Mouse (Mus musculus): ENCODE data around the gene Camsap1. TPM values are rescaled to one million over a fixed set of nuclear protein-coding genes. Genes with fewer than 3 reads are reported as not detected.

Camsap1 gene
- total and polyA plus RNA-seq, 3 experiments: 24.2 to 30.2 (median 25.8) TPM

GRCm38 (mm10) chr2:26024138-26025075, 41.3 kb upstream of the Camsap1 start:
- Histone ChIP-seq H3K4me3 (ENCODE audit: control insufficient read depth in 1 of 2, insufficient read depth in 1 of 2, low read depth in 2 of 2, low read length in 2 of 2) (no peak overlapping the region), H3K27ac (ENCODE audit: control insufficient read depth, low read depth, low read length) (no peak overlapping the region), H3K9me3 (replicated peaks; ENCODE audit: insufficient read depth, low read length) (no peaks in the 10 kb centered on the region), H3K36me3 (ENCODE audit: control insufficient read depth in 1 of 2, insufficient read depth in 2 of 2, low read length in 2 of 2) (peaks cover 0 to 9% of the 10 kb centered on the region in 2 experiments; a peak in 2 of 4 replicates), H3K79me2 (ENCODE audit: control insufficient read depth, insufficient read depth, low read length, poor library complexity) (peaks cover 8% of the 10 kb centered on the region), H3K9ac (ENCODE audit: control insufficient read depth, low read depth, low read length, poor library complexity, severe bottlenecking) (no peak overlapping the region), H3K4me1 (ENCODE audit: control insufficient read depth in 1 of 2, insufficient read depth in 2 of 2, low read length in 2 of 2) (peaks cover 6 to 12% of the 10 kb centered on the region in 2 experiments; a peak in 3 of 4 replicates), H3K27me3 (ENCODE audit: control insufficient read depth in 1 of 2, insufficient read depth in 2 of 2, low read length in 2 of 2) (no peaks in the 10 kb centered on the region; a peak in 1 of 4 replicates)
- peak; percentile 70 for DNase-seq (ENCODE audit: low read depth, low spot score)
- TF ChIP-seq RAD21 (IDR thresholded peaks at IDR 0.05; ENCODE audit: low read depth, low read length) (peak; percentile 73), KAT2A (conservative IDR thresholded peaks at IDR 0.05; ENCODE audit: low read depth, low read length) (no peak), CTCF (IDR thresholded peaks at IDR 0.05 in 2 of 3, conservative IDR thresholded peaks at IDR 0.05 in 1 of 3; ENCODE audit: control insufficient read depth in 1 of 3, insufficient read depth in 1 of 3, low read depth in 2 of 3, low read length in 3 of 3, poor library complexity in 1 of 3, severe bottlenecking in 1 of 3) (peak; percentile 70 to 90 (median 72)), NRF1 (IDR thresholded peaks at IDR 0.05; ENCODE audit: insufficient read depth, low read depth, low read length, poor library complexity, severe bottlenecking) (no peak), MEF2A (IDR thresholded peaks at IDR 0.05; ENCODE audit: extremely low read depth, insufficient replicate concordance, low read depth, low read length, poor library complexity, severe bottlenecking) (no peak), ZC3H11A (IDR thresholded peaks at IDR 0.05; ENCODE audit: low read depth, low read length) (peak; percentile 40), HCFC1 (IDR thresholded peaks at IDR 0.05; ENCODE audit: low read depth, low read length) (0 out of 2 replicates have a peak, but pooled peaks have one; percentile 29), SMC3 (IDR thresholded peaks at IDR 0.05; ENCODE audit: low read depth, low read length) (peak; percentile 68), SIN3A (IDR thresholded peaks at IDR 0.05; ENCODE audit: low read length) (0 out of 2 replicates have a peak, but pooled peaks have one; percentile 31), TBP (IDR thresholded peaks at IDR 0.05; ENCODE audit: low read depth, low read length) (no peak)

GRCm38 (mm10) chr2:26022626-26023025, 39.5 kb upstream of the Camsap1 start:
- Histone ChIP-seq H3K27ac (ENCODE audit: control insufficient read depth, low read depth, low read length) (no peak overlapping the region), H3K9me3 (replicated peaks; ENCODE audit: insufficient read depth, low read length) (no peaks in the 10 kb centered on the region), H3K36me3 (ENCODE audit: control insufficient read depth in 1 of 2, insufficient read depth in 2 of 2, low read length in 2 of 2) (peaks cover 0 to 19% of the 10 kb centered on the region in 2 experiments; a peak in 2 of 4 replicates), H3K4me3 (ENCODE audit: control insufficient read depth in 1 of 2, insufficient read depth in 1 of 2, low read depth in 2 of 2, low read length in 2 of 2) (no peak overlapping the region), H3K9ac (ENCODE audit: control insufficient read depth, low read depth, low read length, poor library complexity, severe bottlenecking) (no peak overlapping the region), H3K79me2 (ENCODE audit: control insufficient read depth, insufficient read depth, low read length, poor library complexity) (peaks cover 12% of the 10 kb centered on the region), H3K4me1 (ENCODE audit: control insufficient read depth in 1 of 2, insufficient read depth in 2 of 2, low read length in 2 of 2) (peaks cover 7 to 19% of the 10 kb centered on the region in 2 experiments), H3K27me3 (ENCODE audit: control insufficient read depth in 1 of 2, insufficient read depth in 2 of 2, low read length in 2 of 2) (no peaks in the 10 kb centered on the region)
- TF ChIP-seq MXI1 (IDR thresholded peaks at IDR 0.05; ENCODE audit: low read depth, low read length) (no peak), MEF2A (IDR thresholded peaks at IDR 0.05; ENCODE audit: extremely low read depth, insufficient replicate concordance, low read depth, low read length, poor library complexity, severe bottlenecking) (no peak)
- DNase-seq (ENCODE audit: low read depth, low spot score): peak; percentile 11

- H3K4me3 ChIP-seq (ENCODE audit: control insufficient read depth in 1 of 2, insufficient read depth in 1 of 2, low read depth in 2 of 2, low read length in 2 of 2): peak overlapping the region; percentile 44 to 79
Observed at GRCm38 (mm10) chr2:26022258-26022565, 39.1 kb upstream of the Camsap1 start.

More at GRCm38 (mm10) chr2:26022258-26022565, 39.1 kb upstream of the Camsap1 start:
- H3K27ac ChIP-seq (ENCODE audit: control insufficient read depth, low read depth, low read length): peak overlapping the region; percentile 0; the same call in 1 of the 2 replicates
- peak overlapping the region; percentile 27 for H3K9ac ChIP-seq (ENCODE audit: control insufficient read depth, low read depth, low read length, poor library complexity, severe bottlenecking)
- no peaks in the 10 kb centered on the region for H3K9me3 ChIP-seq (replicated peaks; ENCODE audit: insufficient read depth, low read length)
- TF ChIP-seq HCFC1 (IDR thresholded peaks at IDR 0.05; ENCODE audit: low read depth, low read length): no peak
- no peak for TF ChIP-seq POLR2AphosphoS5 (IDR thresholded peaks at IDR 0.05; ENCODE audit: borderline replicate concordance, low read depth, low read length)
- no peak for TF ChIP-seq TBP (IDR thresholded peaks at IDR 0.05; ENCODE audit: low read depth, low read length)
- no peak for TF ChIP-seq GATA1 (IDR thresholded peaks at IDR 0.05; ENCODE audit: low read depth, low read length)
- TF ChIP-seq E2F4 (IDR thresholded peaks at IDR 0.05; ENCODE audit: borderline replicate concordance, low read depth, low read length): no peak
- no peak for TF ChIP-seq USF2 (IDR thresholded peaks at IDR 0.05; ENCODE audit: borderline replicate concordance in 1 of 2, insufficient read depth in 1 of 2, low read depth in 1 of 2, low read length in 2 of 2)
- TF ChIP-seq RCOR1 (IDR thresholded peaks at IDR 0.05; ENCODE audit: low read depth, low read length): no peak
- no peak for TF ChIP-seq BHLHE40 (IDR thresholded peaks at IDR 0.05; ENCODE audit: borderline replicate concordance, low read depth, low read length)
- TF ChIP-seq MYC (IDR thresholded peaks at IDR 0.05; ENCODE audit: low read depth, low read length): no peak
- no peaks in the 10 kb centered on the region for H3K27me3 ChIP-seq (ENCODE audit: control insufficient read depth in 1 of 2, insufficient read depth in 2 of 2, low read length in 2 of 2)
- peaks cover 7 to 23% of the 10 kb centered on the region in 2 experiments for H3K4me1 ChIP-seq (ENCODE audit: control insufficient read depth in 1 of 2, insufficient read depth in 2 of 2, low read length in 2 of 2)
- H3K79me2 ChIP-seq (ENCODE audit: control insufficient read depth, insufficient read depth, low read length, poor library complexity): peaks cover 17% of the 10 kb centered on the region
- DNase-seq (ENCODE audit: low read depth, low spot score): no peak
- peaks cover 0 to 23% of the 10 kb centered on the region in 2 experiments; a peak in 2 of 4 replicates for H3K36me3 ChIP-seq (ENCODE audit: control insufficient read depth in 1 of 2, insufficient read depth in 2 of 2, low read length in 2 of 2)
